Mouse (Mus musculus) bone marrow macrophage, adult 2 months (primary cell): Measurements from ENCODE around the gene Rtl1. TPM values are rescaled to one million over a fixed set of nuclear protein-coding genes. Genes with fewer than 3 reads are reported as not detected.

Experiments
- H3K27ac ChIP-seq: 2 replicates; pipeline ENCODE4 v1.5.1; 2012; ENCODE audit warnings: low read depth, low read length; ENCODE audit not compliant: insufficient read depth
- H3K4me1 ChIP-seq: 2 replicates; pipeline ENCODE4 v1.6.1; 2012; ENCODE audit warnings: low read length; ENCODE audit not compliant: control insufficient read depth, insufficient read depth
- H3K4me3 ChIP-seq: 2 replicates; pipeline ENCODE4 v1.5.1; 2012; ENCODE audit warnings: mild to moderate bottlenecking, low read length, moderate library complexity; ENCODE audit not compliant: insufficient read depth
- CTCF ChIP-seq: IDR thresholded peaks from 2 replicates; pipeline ENCODE4 v1.5.1; 2012; ENCODE audit warnings: low read depth, mild to moderate bottlenecking, low read length, moderate library complexity
- POLR2A ChIP-seq: IDR thresholded peaks from 2 replicates; pipeline ENCODE4 v1.6.1; 2012; ENCODE audit warnings: mild to moderate bottlenecking, low read depth, low read length, borderline replicate concordance
- polyA plus RNA-seq: library from polyadenylated mRNA; stranded (reverse); fragments of >200 nt; gene quantifications from 2 replicates; pipeline ENCODE4 v1.2.4, GENCODE M21; 2012; ENCODE audit not compliant: missing spikeins, insufficient read depth, insufficient read length

Gene Rtl1
- polyA plus RNA-seq, 1 experiment: not detected

DNA sequence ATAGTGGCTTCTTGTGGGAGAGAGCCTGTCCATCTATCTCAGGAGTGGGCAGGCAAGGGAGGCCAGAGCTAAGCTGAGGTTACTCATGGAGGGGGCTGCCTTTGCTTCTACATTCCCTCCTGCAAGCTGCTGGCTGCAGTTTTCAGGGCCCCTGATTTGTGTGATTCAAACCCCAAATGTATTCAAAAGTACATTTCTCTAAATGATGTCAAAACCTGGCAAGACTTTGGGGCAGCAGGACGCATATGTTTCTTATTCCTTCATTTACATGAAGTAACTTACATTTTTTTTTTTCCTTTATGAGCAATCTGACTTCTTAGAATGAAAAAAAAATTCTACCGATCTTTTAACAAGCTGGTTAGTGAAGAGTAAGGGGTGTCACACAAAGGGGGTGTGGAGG, 48.4 kb downstream of the Rtl1 start:
- no peak overlapping the region for H3K4me3 ChIP-seq
- no peak overlapping the region for H3K27ac ChIP-seq
- TF ChIP-seq POLR2A (no peak), CTCF (no peak)
- no peaks in the 10 kb centered on the region for H3K4me1 ChIP-seq

- Histone ChIP-seq H3K27ac (no peak overlapping the region), H3K4me1 (no peaks in the 10 kb centered on the region), H3K4me3 (no peak overlapping the region)
- TF ChIP-seq POLR2A: no peak
- no peak for TF ChIP-seq CTCF
These were observed 53.0 kb downstream of the Rtl1 start for GRCm38 (mm10) chr12:109547085-109547484.

GRCm38 (mm10) chr12:109545875-109546732, 54.0 kb downstream of the Rtl1 start:
- Histone ChIP-seq H3K4me3 (no peak overlapping the region), H3K27ac (no peak overlapping the region), H3K4me1 (no peaks in the 10 kb centered on the region)
- TF ChIP-seq CTCF (no peak), POLR2A (no peak)

GRCm38 (mm10) chr12:109543281-109543923, 56.7 kb downstream of the Rtl1 start:
- Histone ChIP-seq H3K4me3 (no peak overlapping the region), H3K4me1 (no peaks in the 10 kb centered on the region), H3K27ac (no peak overlapping the region)
- TF ChIP-seq POLR2A (no peak), CTCF (no peak)

GRCm38 (mm10) chr12:109542635-109543249, 57.4 kb downstream of the Rtl1 start:
- no peaks in the 10 kb centered on the region for H3K4me1 ChIP-seq
- no peak overlapping the region for H3K27ac ChIP-seq
- no peak overlapping the region for H3K4me3 ChIP-seq
- no peak for TF ChIP-seq CTCF
- no peak for TF ChIP-seq POLR2A

- Histone ChIP-seq H3K4me1 (no peaks in the 10 kb centered on the region), H3K4me3 (no peak overlapping the region), H3K27ac (no peak overlapping the region)
- TF ChIP-seq CTCF (no peak), POLR2A (no peak)
These were observed 58.1 kb downstream of the Rtl1 start for GRCm38 (mm10) chr12:109542011-109542410.

- TF ChIP-seq POLR2A (no peak), CTCF (no peak)
- no peak overlapping the region for H3K27ac ChIP-seq
- no peak overlapping the region for H3K4me3 ChIP-seq
- no peaks in the 10 kb centered on the region for H3K4me1 ChIP-seq
These were observed 58.6 kb downstream of the Rtl1 start for GRCm38 (mm10) chr12:109541540-109541899.

DNA sequence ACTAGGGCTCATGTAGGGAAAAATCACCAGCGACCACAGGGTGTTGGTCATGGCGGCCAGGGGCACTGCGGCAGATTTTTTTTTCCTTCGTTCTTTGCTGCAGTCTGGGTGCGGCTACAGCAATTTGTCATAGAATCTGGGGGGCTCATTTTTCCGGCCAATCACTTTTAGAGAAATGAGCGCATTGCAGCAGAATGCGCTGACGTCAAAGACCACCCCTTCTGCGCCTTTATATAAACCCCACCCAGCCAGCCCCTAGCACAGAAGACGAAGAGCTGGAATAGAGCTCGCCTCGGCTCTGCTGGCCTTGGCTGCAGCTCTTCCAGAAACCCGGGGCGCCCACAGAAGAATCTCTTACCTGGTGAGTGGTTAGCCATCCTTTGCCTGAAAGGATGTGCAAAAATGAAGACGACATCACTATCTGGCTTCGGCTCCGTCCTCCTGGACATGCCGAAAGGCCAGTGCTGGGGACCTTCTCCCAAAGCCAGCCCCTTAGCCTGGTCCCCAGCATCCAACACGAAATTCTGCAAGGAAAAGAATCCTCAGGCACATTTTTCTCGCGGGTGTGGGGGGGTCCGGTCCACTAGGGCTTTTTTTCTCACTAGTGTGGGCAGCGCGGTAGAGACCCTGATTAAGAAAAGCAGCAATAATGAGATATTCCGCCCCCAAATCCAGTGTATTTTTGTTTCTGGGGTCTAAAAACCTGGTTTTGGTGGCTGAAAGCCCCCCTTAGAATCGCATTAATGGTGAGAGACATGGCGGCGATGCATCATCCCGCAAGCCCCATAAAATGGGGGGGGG, 59.2 kb downstream of the Rtl1 start:
- no peak for TF ChIP-seq POLR2A
- no peak for TF ChIP-seq CTCF
- no peak overlapping the region for H3K27ac ChIP-seq
- H3K4me1 ChIP-seq: no peaks in the 10 kb centered on the region
- H3K4me3 ChIP-seq: no peak overlapping the region

DNA sequence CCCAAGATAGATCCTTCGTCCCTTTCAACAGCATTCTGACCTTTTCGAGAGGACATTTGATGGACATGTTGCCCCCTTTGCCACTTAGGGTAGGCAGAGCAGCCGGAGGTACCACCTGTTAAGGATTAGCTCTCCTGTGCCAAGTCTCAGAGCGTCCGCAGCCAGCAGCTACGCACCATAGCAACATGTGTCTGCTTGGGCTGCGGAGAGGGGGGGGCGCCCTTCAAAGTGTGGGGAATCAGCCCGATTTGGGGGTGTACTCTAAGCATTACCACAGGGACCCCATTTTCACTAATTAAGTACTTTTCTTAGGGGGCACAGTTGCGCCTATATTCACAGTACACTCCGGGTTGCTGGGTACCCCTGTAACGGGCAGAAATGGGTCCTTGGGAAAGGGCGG, 60.2 kb downstream of the Rtl1 start:
- Histone ChIP-seq H3K4me3 (no peak overlapping the region), H3K27ac (no peak overlapping the region), H3K4me1 (no peaks in the 10 kb centered on the region)
- TF ChIP-seq CTCF (no peak), POLR2A (no peak)

Other genes starting within 250 kb of the Rtl1 start
- gene Dlk1, start 147.5 kb downstream of the Rtl1 start, polyA plus RNA-seq: not detected in 2 replicates